Mouse (Mus musculus) neural tube, embryonic 15.5 days (tissue): ENCODE results near the gene Gpr1. TPM values are rescaled to one million over a fixed set of nuclear protein-coding genes. Genes with fewer than 3 reads are reported as not detected.

Experiments
- ATAC-seq: fragments of 200-750 bp; cut with Nextera tagmentation; 2 replicates; pipeline ENCODE4 v1.8.0; 2017; ENCODE audit warnings: mild to moderate bottlenecking, moderate TSS enrichment, moderate library complexity; ENCODE audit not compliant: low FRiP score
- H3K27ac ChIP-seq: fragments of 300-500 bp; sonication (generic); replicated peaks from 2 replicates; pipeline ENCODE4 v1.5.1; 2015; ENCODE audit warnings: mild to moderate bottlenecking, inconsistent platforms
- H3K27me3 ChIP-seq: fragments of 300-500 bp; sonication (generic); replicated peaks from 2 replicates; pipeline ENCODE4 v1.6.1; 2015; ENCODE audit warnings: inconsistent platforms
- H3K36me3 ChIP-seq: fragments of 300-500 bp; sonication (generic); 2 replicates; pipeline ENCODE4 v1.6.1; 2015; ENCODE audit warnings: inconsistent platforms
- H3K4me1 ChIP-seq: fragments of 300-500 bp; sonication (generic); 2 replicates; pipeline ENCODE4 v1.6.1; 2015; ENCODE audit warnings: inconsistent platforms
- H3K4me2 ChIP-seq: fragments of 300-500 bp; sonication (generic); 2 replicates; pipeline ENCODE4 v1.6.1; 2015; ENCODE audit warnings: inconsistent platforms, mild to moderate bottlenecking, moderate library complexity
- H3K4me3 ChIP-seq: fragments of 300-500 bp; sonication (generic); replicated peaks from 2 replicates; pipeline ENCODE4 v1.5.1; 2015; ENCODE audit warnings: mild to moderate bottlenecking, inconsistent platforms
- H3K9ac ChIP-seq: fragments of 300-500 bp; sonication (generic); replicated peaks from 2 replicates; pipeline ENCODE4 v1.6.1; 2015; ENCODE audit warnings: mild to moderate bottlenecking, inconsistent platforms
- H3K9me3 ChIP-seq: fragments of 300-500 bp; sonication (generic); replicated peaks from 2 replicates; pipeline ENCODE4 v1.6.1; 2016; ENCODE audit warnings: inconsistent platforms
- WGBS: fragments of 180-500 bp; shearing (Covaris S2); methylation state at CpG from one replicate; pipeline ENCODE4 v1.1.7; 2015; ENCODE audit warnings: mixed read lengths; 5-methylcytosine and 5-hydroxymethylcytosine counted together
- polyA plus RNA-seq: library from polyadenylated mRNA; unstranded; fragments of >200 nt; fragmentation: Nextera tagmentation; extraction: Ambion mirVana; gene quantifications from 2 replicates; pipeline ENCODE4 v1.2.1, GENCODE M21; 2015

Gpr1 gene
- polyA plus RNA-seq, 1 experiment from 2014 or later = 0.78 TPM

DNA sequence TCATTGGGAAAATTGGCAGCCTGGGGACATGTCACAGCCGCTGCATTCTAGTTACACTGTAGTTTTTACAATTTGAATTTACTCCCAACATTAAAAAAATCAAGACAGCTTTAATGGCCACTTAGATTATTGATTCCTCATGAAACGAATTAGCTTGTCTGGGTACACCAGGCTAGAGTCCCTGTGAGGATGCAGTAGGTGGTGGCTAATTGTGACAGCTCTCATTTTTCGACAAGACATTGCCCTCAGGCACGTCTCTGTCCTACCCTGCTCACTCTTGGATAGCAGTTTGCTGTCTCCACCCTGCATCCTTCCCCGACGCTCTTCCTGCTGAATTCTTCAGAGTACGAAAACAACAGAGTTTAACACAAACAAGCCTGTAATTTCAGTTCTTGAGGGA, 288 bp upstream of the Gpr1 start:
- H3K4me2 ChIP-seq = no peak overlapping the region
- no peaks in the 10 kb centered on the region for H3K27me3 ChIP-seq
- no peak overlapping the region for H3K4me3 ChIP-seq
- no peak overlapping the region for H3K27ac ChIP-seq
- H3K36me3 ChIP-seq = no peaks in the 10 kb centered on the region
- H3K9ac ChIP-seq = no peak overlapping the region
- no peak for ATAC-seq
- H3K4me1 ChIP-seq = peaks cover 9% of the 10 kb centered on the region
- no peaks in the 10 kb centered on the region for H3K9me3 ChIP-seq
- 42% methylated on average over 7 of the region's 7 CpGs for WGBS

GRCm38 (mm10) chr1:63213478-63214270, 669 bp downstream of the Gpr1 start:
- 19% methylated on average over 22 of the region's 22 CpGs for WGBS
- H3K4me1 ChIP-seq = peaks cover 9% of the 10 kb centered on the region
- no peaks in the 10 kb centered on the region for H3K27me3 ChIP-seq
- H3K9me3 ChIP-seq = no peaks in the 10 kb centered on the region
- H3K4me3 ChIP-seq = peak overlapping the region; percentile 10
- no peak overlapping the region for H3K27ac ChIP-seq
- H3K9ac ChIP-seq = no peak overlapping the region
- peak overlapping the region; percentile 50 for H3K4me2 ChIP-seq
- ATAC-seq = peak; percentile 47
- H3K36me3 ChIP-seq = no peaks in the 10 kb centered on the region

DNA sequence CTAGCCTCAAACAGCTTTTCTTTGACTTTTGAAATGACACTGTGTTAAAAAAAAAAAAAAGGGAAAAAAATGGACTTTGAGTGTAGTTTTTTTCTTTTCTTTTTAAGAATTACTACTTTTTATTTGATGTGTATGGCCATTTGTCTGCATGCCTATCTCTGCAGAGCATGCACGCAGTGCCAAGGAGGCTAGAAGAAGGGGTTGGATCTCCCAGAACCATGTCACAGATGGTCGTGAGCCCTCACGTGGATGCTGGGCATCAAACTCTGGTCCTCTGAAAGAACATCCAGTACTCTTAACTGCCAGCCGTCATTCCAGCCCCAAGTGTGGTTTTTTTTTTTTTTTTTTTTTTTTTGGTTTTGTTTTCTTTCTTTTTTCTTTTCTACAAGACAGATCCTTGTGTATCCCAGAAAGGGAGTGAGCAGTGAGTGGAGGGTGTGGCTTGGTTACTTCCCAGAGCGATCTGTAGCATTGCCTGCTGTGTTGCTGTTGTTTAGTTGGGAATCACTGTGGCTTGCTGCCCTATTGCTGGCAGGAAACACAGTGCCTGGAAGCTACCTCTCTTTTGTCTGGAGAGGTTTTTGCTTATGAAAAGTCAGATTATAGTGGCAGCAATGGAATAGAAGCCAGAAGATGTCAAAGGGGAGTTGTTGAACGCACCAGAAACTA, 4.3 kb downstream of the Gpr1 start:
- H3K9me3 ChIP-seq = no peaks in the 10 kb centered on the region
- no peaks in the 10 kb centered on the region for H3K36me3 ChIP-seq
- WGBS = 29% methylated on average over 6 of the region's 6 CpGs

GRCm38 (mm10) chr1:63207607-63208006, 6.7 kb downstream of the Gpr1 start:
- H3K9me3 ChIP-seq = no peaks in the 10 kb centered on the region
- H3K4me2 ChIP-seq = no peak overlapping the region
- H3K9ac ChIP-seq = no peak overlapping the region
- no peaks in the 10 kb centered on the region for H3K27me3 ChIP-seq
- WGBS = 81% methylated on average over 3 of the region's 3 CpGs
- ATAC-seq = no peak
- no peaks in the 10 kb centered on the region for H3K36me3 ChIP-seq
- no peak overlapping the region for H3K27ac ChIP-seq
- peaks cover 13% of the 10 kb centered on the region for H3K4me1 ChIP-seq
- no peak overlapping the region for H3K4me3 ChIP-seq

More for the DNA sequence above, 4.3 kb downstream of the Gpr1 start:
- H3K27ac ChIP-seq = no peak overlapping the region
- no peak for ATAC-seq
- no peaks in the 10 kb centered on the region for H3K27me3 ChIP-seq
- H3K4me3 ChIP-seq = no peak overlapping the region
- H3K4me2 ChIP-seq = no peak overlapping the region
- H3K9ac ChIP-seq = no peak overlapping the region
- H3K4me1 ChIP-seq = peaks cover 9% of the 10 kb centered on the region

- Histone ChIP-seq H3K27me3 (no peaks in the 10 kb centered on the region), H3K4me1 (peaks cover 13% of the 10 kb centered on the region), H3K4me3 (no peak overlapping the region), H3K9ac (no peak overlapping the region), H3K27ac (peak overlapping the region; percentile 76), H3K36me3 (no peaks in the 10 kb centered on the region), H3K4me2 (no peak overlapping the region), H3K9me3 (no peaks in the 10 kb centered on the region)
- WGBS = 31% methylated on average over 7 of the region's 7 CpGs
- no peak for ATAC-seq
Measured at GRCm38 (mm10) chr1:63204660-63205394, 9.5 kb downstream of the Gpr1 start.

DNA sequence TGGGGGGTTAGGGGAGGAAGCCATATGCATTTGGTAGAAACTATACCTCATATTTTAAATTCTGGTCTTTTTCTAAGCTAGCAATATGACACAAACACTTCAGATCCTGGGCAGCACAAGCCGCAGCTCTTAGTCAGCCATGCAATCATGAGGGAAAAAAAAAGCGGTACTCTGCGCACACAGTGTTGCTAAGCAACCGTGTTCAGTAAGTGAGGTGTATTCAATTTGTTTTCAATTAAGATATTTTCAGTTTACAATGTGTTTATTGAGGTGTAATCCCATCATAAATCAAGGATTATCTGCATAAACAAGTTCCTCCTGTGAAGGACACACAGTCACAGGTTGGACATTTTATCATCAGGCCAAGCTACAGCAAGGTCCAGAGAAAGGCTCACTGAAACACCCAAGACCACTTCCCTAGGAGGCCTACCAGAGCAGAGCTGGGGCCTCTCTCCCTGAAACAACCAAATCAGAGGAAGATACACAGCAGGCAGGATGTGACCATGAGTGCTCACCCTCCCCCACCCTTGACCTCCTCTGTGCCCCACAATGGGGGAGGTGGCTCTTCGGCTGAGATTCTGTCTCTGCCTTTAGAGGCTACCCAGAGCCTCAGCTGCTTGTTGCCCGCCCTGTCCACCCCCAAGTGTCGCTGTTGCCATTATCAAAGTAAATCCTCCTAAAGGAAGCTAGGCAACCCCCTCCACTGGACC, 10.2 kb downstream of the Gpr1 start:
- H3K4me3 ChIP-seq = no peak overlapping the region
- no peak overlapping the region for H3K9ac ChIP-seq

DNA sequence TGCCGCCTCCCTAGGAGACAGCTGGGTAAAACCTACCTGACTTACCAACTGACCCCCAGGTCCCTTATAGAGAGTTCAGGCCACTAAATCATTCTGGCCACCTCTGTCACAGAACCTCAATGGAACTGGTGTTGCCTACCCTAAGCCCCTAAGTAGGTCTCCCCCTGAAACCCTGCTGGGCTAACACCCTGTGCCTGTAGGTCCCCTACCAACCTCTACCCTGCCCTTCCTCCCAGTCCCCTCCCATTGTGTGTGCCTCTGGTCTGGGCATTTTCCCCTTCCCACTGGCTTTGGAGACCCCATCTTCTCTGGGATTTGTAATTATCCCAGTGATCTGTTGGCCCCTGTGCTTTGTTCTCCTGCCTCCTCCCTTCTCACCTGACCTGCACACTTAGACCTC, 10.9 kb downstream of the Gpr1 start:
- Histone ChIP-seq H3K36me3 (no peaks in the 10 kb centered on the region), H3K9me3 (no peaks in the 10 kb centered on the region), H3K9ac (no peak overlapping the region), H3K4me2 (no peak overlapping the region), H3K4me3 (no peak overlapping the region), H3K27me3 (no peaks in the 10 kb centered on the region), H3K4me1 (peaks cover 13% of the 10 kb centered on the region), H3K27ac (peak overlapping the region; percentile 76)
- WGBS = 71% methylated on average over 1 of the region's 1 CpGs
- peak; percentile 69; the same call in 1 of the 2 replicates for ATAC-seq

More for the DNA sequence above, 10.2 kb downstream of the Gpr1 start:
- Histone ChIP-seq H3K36me3 (no peaks in the 10 kb centered on the region), H3K4me2 (no peak overlapping the region), H3K9me3 (no peaks in the 10 kb centered on the region), H3K27me3 (no peaks in the 10 kb centered on the region), H3K4me1 (peaks cover 13% of the 10 kb centered on the region), H3K27ac (peak overlapping the region; percentile 76)
- 3% methylated on average over 7 of the region's 7 CpGs for WGBS
- peak; percentile 93 for ATAC-seq

- H3K27me3 ChIP-seq = no peaks in the 10 kb centered on the region
- no peaks in the 10 kb centered on the region for H3K9me3 ChIP-seq
- no peak overlapping the region for H3K27ac ChIP-seq
- H3K4me2 ChIP-seq = no peak overlapping the region
- H3K9ac ChIP-seq = no peak overlapping the region
- WGBS = 68% methylated on average over 1 of the region's 1 CpGs
- H3K36me3 ChIP-seq = no peaks in the 10 kb centered on the region
- peaks cover 13% of the 10 kb centered on the region for H3K4me1 ChIP-seq
- ATAC-seq = no peak
- no peak overlapping the region for H3K4me3 ChIP-seq
Measured at GRCm38 (mm10) chr1:63201672-63202071, 12.7 kb downstream of the Gpr1 start.

DNA sequence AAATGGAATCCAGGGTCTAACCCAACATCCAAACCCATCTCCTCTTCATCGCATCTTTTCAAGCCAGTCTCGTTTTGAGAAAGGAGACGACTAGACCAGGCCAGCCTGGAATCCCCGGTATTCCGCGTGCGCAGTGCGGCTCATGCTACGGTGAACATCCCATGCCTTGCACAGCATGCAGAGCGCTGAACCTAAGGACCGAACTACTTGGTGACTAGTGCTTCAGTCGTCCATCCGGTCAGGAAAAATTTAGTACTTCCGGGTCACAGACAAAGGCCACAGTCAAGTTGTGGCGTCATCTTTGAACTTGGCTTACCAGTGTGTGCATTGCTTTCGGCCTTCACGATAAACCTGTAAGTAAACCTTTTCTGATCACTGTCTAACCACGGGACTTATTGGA, 14.0 kb downstream of the Gpr1 start:
- Histone ChIP-seq H3K27me3 (no peaks in the 10 kb centered on the region), H3K36me3 (no peaks in the 10 kb centered on the region), H3K4me2 (no peak overlapping the region), H3K4me1 (peaks cover 13% of the 10 kb centered on the region), H3K9ac (no peak overlapping the region), H3K9me3 (no peaks in the 10 kb centered on the region), H3K4me3 (no peak overlapping the region), H3K27ac (no peak overlapping the region)
- 97% methylated on average over 18 of the region's 18 CpGs for WGBS
- no peak for ATAC-seq

DNA sequence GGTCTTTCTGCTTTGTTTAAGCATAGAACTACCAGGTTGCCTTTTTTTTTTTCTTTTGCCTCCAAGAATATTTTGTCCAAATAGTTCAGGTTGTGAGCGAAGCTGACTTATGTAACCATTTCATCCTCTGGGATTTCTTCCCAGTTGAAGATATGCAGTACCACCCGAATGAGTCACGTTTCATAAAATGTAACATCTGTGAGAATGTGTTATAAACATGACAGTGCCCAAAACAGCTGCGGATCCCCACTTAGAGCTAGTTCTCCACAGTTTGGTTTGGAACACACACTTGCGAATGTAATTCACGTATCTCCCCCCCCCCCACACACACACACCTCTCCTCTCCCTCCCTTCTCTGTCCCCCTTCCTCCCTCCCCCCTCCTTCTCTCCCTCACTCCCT, 15.0 kb downstream of the Gpr1 start:
- 92% methylated on average over 6 of the region's 6 CpGs for WGBS
- Histone ChIP-seq H3K4me1 (peaks cover 10% of the 10 kb centered on the region), H3K9me3 (no peaks in the 10 kb centered on the region), H3K9ac (no peak overlapping the region), H3K27me3 (no peaks in the 10 kb centered on the region), H3K27ac (no peak overlapping the region), H3K36me3 (no peaks in the 10 kb centered on the region), H3K4me2 (no peak overlapping the region), H3K4me3 (no peak overlapping the region)
- ATAC-seq = no peak

- H3K4me1 ChIP-seq = no peaks in the 10 kb centered on the region
- no peak overlapping the region for H3K27ac ChIP-seq
- no peaks in the 10 kb centered on the region for H3K36me3 ChIP-seq
- no peaks in the 10 kb centered on the region for H3K9me3 ChIP-seq
- no peak for ATAC-seq
- WGBS = 74% methylated on average over 5 of the region's 5 CpGs
- H3K4me3 ChIP-seq = no peak overlapping the region
- no peak overlapping the region for H3K4me2 ChIP-seq
- no peaks in the 10 kb centered on the region for H3K27me3 ChIP-seq
- H3K9ac ChIP-seq = no peak overlapping the region
Measured at GRCm38 (mm10) chr1:63195848-63196512, 18.4 kb downstream of the Gpr1 start.
